16 mouse cellular contexts compared by ENCODE assay signal in the genomic region with DNA sequence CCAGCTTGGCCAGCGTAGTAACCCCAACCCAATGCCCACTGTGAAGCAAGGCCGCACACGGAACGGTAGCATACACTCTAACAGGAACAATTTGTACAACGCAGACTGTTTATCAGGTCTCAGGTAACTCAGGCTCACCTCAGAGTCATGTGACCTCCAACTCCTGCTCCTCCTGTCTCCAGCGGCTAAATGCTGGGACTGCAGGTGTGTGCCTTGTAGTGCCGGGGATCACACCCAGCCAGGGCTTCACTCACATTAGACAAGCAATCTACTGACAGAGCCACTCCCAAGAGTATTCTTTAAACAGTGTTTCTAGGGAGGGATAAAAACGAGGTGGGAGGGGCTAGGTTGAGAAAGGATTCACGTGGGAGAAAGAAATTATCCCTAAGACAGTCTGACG. TPM values are rescaled to one million over a fixed set of nuclear protein-coding genes. Genes with fewer than 3 reads are reported as not detected.
"Had no signal": no experiment of that assay in that cellular context is flagged by ENCODE, and none has a peak within 500 bp of the region (broad histone marks: within the 10 kb centered on the region; RNA-seq: fewer than 3 reads in every experiment).

No protein-coding gene starts in this region.

- H3K9me3 ChIP-seq: limb, embryonic 10.5 days; midbrain, embryonic 12.5 days; neural tube, embryonic 13.5 days; stomach, embryonic 15.5 days had no signal

- ATAC-seq: midbrain, embryonic 16.5 days had no signal

- H3K27ac ChIP-seq: limb, embryonic 10.5 days; midbrain, embryonic 12.5 days; neural tube, embryonic 13.5 days; stomach, embryonic 15.5 days had no signal

- DNase-seq: kidney, adult 8-10 months; kidney, postnatal 25 days; retina, postnatal 1 day; right cerebral cortex, postnatal 4 days; spleen, adult 18-20 months; thymus, postnatal 4 days had no signal

- H3K9ac ChIP-seq: midbrain, embryonic 12.5 days; neural tube, embryonic 13.5 days; stomach, embryonic 15.5 days had no signal

- H3K27me3 ChIP-seq: midbrain, embryonic 12.5 days; neural tube, embryonic 13.5 days; stomach, embryonic 15.5 days had no signal

- H3K4me3 ChIP-seq: limb, embryonic 10.5 days; midbrain, embryonic 12.5 days; neural tube, embryonic 13.5 days; stomach, embryonic 15.5 days had no signal

- H3K4me2 ChIP-seq: liver, embryonic 11.5 days; midbrain, embryonic 12.5 days; neural tube, embryonic 13.5 days; stomach, embryonic 15.5 days had no signal

- H3K4me1 ChIP-seq: limb, embryonic 10.5 days; midbrain, embryonic 12.5 days; neural tube, embryonic 13.5 days; stomach, embryonic 15.5 days had no signal

RNA-seq across cellular contexts. Expression of gene Fbll1, which starts 12.8 kb away (rescaled TPM):
- total RNA-seq: megakaryocyte-erythroid progenitor cell, adult 5-6 weeks had no signal
- polyA plus RNA-seq: kidney, embryonic 16.5 days; limb, embryonic 10.5 days; liver, embryonic 11.5 days; liver, embryonic 16.5 days; lung, embryonic 16.5 days had no signal
